Mouse (Mus musculus) testis, adult 2 months (tissue): ENCODE results near the gene Zfp991.
"Not testable (repeated sequence)": the region's sequence is repeated elsewhere in the genome, so short reads cannot be mapped to it uniquely, and the experiment has no call there.

Source experiments
- CTCF ChIP-seq: fragments of 200-500 bp; IDR thresholded peaks from 2 replicates; pipeline ENCODE4 v1.5.1; 2012; ENCODE audit warnings: low read depth, mild to moderate bottlenecking, inconsistent platforms, low read length, moderate library complexity; ENCODE audit not compliant: control insufficient read depth, insufficient read depth, insufficient replicate concordance
- POLR2A ChIP-seq: fragments of 200-500 bp; IDR thresholded peaks from 2 replicates; pipeline ENCODE4 v1.6.1; 2012; ENCODE audit warnings: low read depth, mild to moderate bottlenecking, inconsistent platforms, low read length, moderate library complexity; ENCODE audit not compliant: control insufficient read depth

GRCm38 (mm10) chr4:147133596-147133995 is 1.8 kb downstream of the Zfp991 start:
- not testable (repeated sequence) for TF ChIP-seq CTCF, POLR2A
